10 mouse cellular contexts compared by ENCODE assay signal in genomic region chr11:44832227-44832939, GRCm38 (mm10).
A peak's percentile ranks its signal among the peaks of the same experiment; 100 is the strongest.
DNase-seq lines count a peak whose midpoint lies in the region; ATAC-seq lines count a peak whose summit lies in the region.
"Had no signal": no experiment of that assay in that cellular context is flagged by ENCODE, and none has a peak within 500 bp of the region (broad histone marks: within the 10 kb centered on the region; RNA-seq: fewer than 3 reads in every experiment).

No protein-coding gene starts in this region.

- WGBS in embryonic facial prominence, embryonic 11.5 days: 7% methylated on average over 14 of the region's 14 CpGs
- WGBS in hindbrain, embryonic 15.5 days: 8% methylated on average over 14 of the region's 14 CpGs
- 5% methylated on average over 14 of the region's 14 CpGs for WGBS in neural tube, embryonic 12.5 days

- H3K36me3 ChIP-seq in embryonic facial prominence, embryonic 11.5 days (replicated peaks; ENCODE audit: control insufficient read depth, insufficient read depth, low read depth, low read length): no peaks in the 10 kb centered on the region
- H3K36me3 ChIP-seq in hindbrain, embryonic 15.5 days: no peaks in the 10 kb centered on the region
- H3K36me3 ChIP-seq in neural tube, embryonic 12.5 days: no peaks in the 10 kb centered on the region
- H3K36me3 ChIP-seq: liver, embryonic 13.5 days had no signal

- peak overlapping the region; percentile 34 for H3K9ac ChIP-seq in embryonic facial prominence, embryonic 11.5 days (replicated peaks; ENCODE audit: low read length)
- H3K9ac ChIP-seq in hindbrain, embryonic 15.5 days: peak overlapping the region; percentile 29; the same call in 1 of the 2 replicates
- 0 out of 2 replicates have a peak overlapping the region, but pooled peaks have one; percentile 33 for H3K9ac ChIP-seq in neural tube, embryonic 12.5 days
- H3K9ac ChIP-seq: liver, embryonic 13.5 days had no signal

- peaks cover 11% of the 10 kb centered on the region; the same call in 1 of the 2 replicates for H3K4me1 ChIP-seq in embryonic facial prominence, embryonic 11.5 days (ENCODE audit: control insufficient read depth, insufficient read depth, low read length)
- peaks cover 29% of the 10 kb centered on the region for H3K4me1 ChIP-seq in hindbrain, embryonic 15.5 days (replicated peaks)
- H3K4me1 ChIP-seq in neural tube, embryonic 12.5 days: peaks cover 28% of the 10 kb centered on the region
- H3K4me1 ChIP-seq: liver, embryonic 13.5 days had no signal

- H3K27ac ChIP-seq in embryonic facial prominence, embryonic 11.5 days (replicated peaks; ENCODE audit: low read depth, low read length): 0 out of 2 replicates have a peak overlapping the region, but pooled peaks have one; percentile 3
- H3K27ac ChIP-seq in hindbrain, embryonic 15.5 days (replicated peaks): peak overlapping the region; percentile 69
- peak overlapping the region; percentile 34 for H3K27ac ChIP-seq in neural tube, embryonic 12.5 days
- H3K27ac ChIP-seq: heart, adult 2 months; liver, embryonic 13.5 days had no signal

- no peaks in the 10 kb centered on the region for H3K9me3 ChIP-seq in embryonic facial prominence, embryonic 11.5 days (replicated peaks; ENCODE audit: control insufficient read depth, low read length)
- H3K9me3 ChIP-seq in hindbrain, embryonic 15.5 days: no peaks in the 10 kb centered on the region
- no peaks in the 10 kb centered on the region for H3K9me3 ChIP-seq in neural tube, embryonic 12.5 days
- H3K9me3 ChIP-seq: liver, embryonic 13.5 days had no signal

- peak overlapping the region; percentile 14 for H3K4me2 ChIP-seq in embryonic facial prominence, embryonic 11.5 days (ENCODE audit: low read depth, low read length)
- peak overlapping the region; percentile 46 for H3K4me2 ChIP-seq in hindbrain, embryonic 15.5 days
- peak overlapping the region; percentile 50 for H3K4me2 ChIP-seq in neural tube, embryonic 12.5 days (replicated peaks)
- H3K4me2 ChIP-seq: liver, embryonic 13.5 days had no signal

- ATAC-seq in cerebellum, adult (ENCODE audit: insufficient number of reproducible peaks, low FRiP score, low TSS enrichment): no peak
- no peak for ATAC-seq in embryonic facial prominence, embryonic 11.5 days (replicated peaks; ENCODE audit: insufficient number of reproducible peaks, low FRiP score, low TSS enrichment, low read depth)
- peak; percentile 42; the same call in 1 of the 2 replicates for ATAC-seq in hindbrain, embryonic 15.5 days (ENCODE audit: low FRiP score, low read depth)
- ATAC-seq in neural tube, embryonic 12.5 days (ENCODE audit: low FRiP score, low read depth): peak; percentile 59
- no peak for ATAC-seq in erythroid progenitor cell, adult 5-6 weeks (replicated peaks; ENCODE audit: low FRiP score, poor library complexity, severe bottlenecking)

- H3K4me3 ChIP-seq in embryonic facial prominence, embryonic 11.5 days (ENCODE audit: low read depth, low read length): no peak overlapping the region
- H3K4me3 ChIP-seq in hindbrain, embryonic 15.5 days: no peak overlapping the region
- H3K4me3 ChIP-seq in neural tube, embryonic 12.5 days: no peak overlapping the region
- H3K4me3 ChIP-seq: heart, adult 2 months; liver, embryonic 13.5 days had no signal

- H3K27me3 ChIP-seq in embryonic facial prominence, embryonic 11.5 days (ENCODE audit: control insufficient read depth, insufficient read depth, low read length): no peaks in the 10 kb centered on the region
- H3K27me3 ChIP-seq in hindbrain, embryonic 15.5 days: no peaks in the 10 kb centered on the region
- no peaks in the 10 kb centered on the region for H3K27me3 ChIP-seq in neural tube, embryonic 12.5 days (replicated peaks)

- DNase-seq in cerebellum, adult 11 months: peak; percentile 20
- DNase-seq in embryonic facial prominence, embryonic 11.5 days (ENCODE audit: low spot score): peak; percentile 10
- no peak for DNase-seq in right cerebral cortex, postnatal 25 days
- DNase-seq in adrenal gland, adult (ENCODE audit: inconsistent age in 2 of 2, low spot score in 1 of 2): no peak
- DNase-seq: heart, adult 2 months; liver, embryonic 13.5 days had no signal

Comparison
In these comparisons a context has a peak if more than half of its experiments do, and no peak if none do; other contexts are left out.
1. DNase-seq: peak in cerebellum, adult 11 months (single experiment) and embryonic facial prominence, embryonic 11.5 days (single experiment); none in right cerebral cortex, postnatal 25 days (single experiment) and adrenal gland, adult (0 of 2).
2. ATAC-seq: peak in hindbrain, embryonic 15.5 days (single experiment) and neural tube, embryonic 12.5 days (single experiment); none in cerebellum, adult (single experiment), embryonic facial prominence, embryonic 11.5 days (single experiment) and erythroid progenitor cell, adult 5-6 weeks (single experiment).
3. H3K27ac ChIP-seq: peak in every context shown above with its lines; median percentile 69 in hindbrain, embryonic 15.5 days; 34 in neural tube, embryonic 12.5 days; 3 in embryonic facial prominence, embryonic 11.5 days.
4. Peak in every context shown above with its lines, with median percentiles within 50 percentile points of each other: H3K4me2 ChIP-seq and H3K9ac ChIP-seq.